In the genomic region with DNA sequence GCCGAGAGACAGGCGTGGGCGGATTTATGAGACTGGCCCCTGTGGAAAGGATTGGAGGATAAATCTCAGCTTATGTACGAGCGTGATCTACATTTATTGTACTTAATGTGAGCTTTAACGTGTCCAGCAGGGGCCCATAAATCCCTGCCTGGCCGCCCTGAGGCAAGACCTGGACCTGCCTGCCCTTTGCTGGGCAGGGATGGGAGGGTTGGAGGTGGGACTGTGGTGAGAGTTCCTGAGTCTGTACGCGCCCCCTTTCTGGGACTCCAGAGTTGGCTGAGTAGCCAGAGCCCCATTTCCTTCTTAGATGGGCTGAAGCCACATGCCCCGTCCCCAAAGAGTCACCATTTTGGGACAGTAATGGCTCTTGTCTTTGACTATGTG, we compare ENCODE assay signal across 8 mouse cellular contexts.
A peak's percentile ranks its signal among the peaks of the same experiment; 100 is the strongest.
DNase-seq lines count a peak whose midpoint lies in the region; ATAC-seq and TF ChIP-seq lines count a peak whose summit lies in the region.

No protein-coding gene starts in this region.

- no peaks in the 10 kb centered on the region for H3K9me3 ChIP-seq in kidney, postnatal 0 days (replicated peaks; ENCODE audit: low read length)
- H3K9me3 ChIP-seq in intestine, embryonic 15.5 days: no peaks in the 10 kb centered on the region
- H3K9me3 ChIP-seq in midbrain, postnatal 0 days (ENCODE audit: low read length): no peaks in the 10 kb centered on the region

- DNase-seq in kidney, postnatal 0 days (ENCODE audit: low spot score): no peak
- DNase-seq in kidney, postnatal 14 days: no peak
- no peak for DNase-seq in midbrain, postnatal 0 days (ENCODE audit: low spot score)
- DNase-seq in frontal cortex, adult 2 months (ENCODE audit: extremely low spot score in 1 of 2, low spot score in 1 of 2): no peak
- no peak for DNase-seq in right cerebral cortex, adult 2 months (ENCODE audit: low spot score in 2 of 2)

- H3K27ac ChIP-seq in kidney, postnatal 0 days: peak overlapping the region; percentile 20
- peak overlapping the region; percentile 5 for H3K27ac ChIP-seq in embryonic fibroblast, embryonic 13.5 days (ENCODE audit: insufficient read depth, low read length)
- H3K27ac ChIP-seq in intestine, embryonic 15.5 days: no peak overlapping the region
- peak overlapping the region; percentile 39; the same call in 1 of the 2 replicates for H3K27ac ChIP-seq in midbrain, postnatal 0 days (ENCODE audit: low read depth, low read length)

- TF ChIP-seq POLR2A in embryonic fibroblast, embryonic 13.5 days (IDR thresholded peaks at IDR 0.05; ENCODE audit: low read depth, low read length): no peak

- H3K27me3 ChIP-seq in kidney, postnatal 0 days (ENCODE audit: insufficient read depth, low read length): no peaks in the 10 kb centered on the region
- H3K27me3 ChIP-seq in intestine, embryonic 15.5 days (replicated peaks): no peaks in the 10 kb centered on the region
- no peaks in the 10 kb centered on the region for H3K27me3 ChIP-seq in midbrain, postnatal 0 days (ENCODE audit: insufficient read depth, low read length)

- peak overlapping the region; percentile 56 for H3K4me2 ChIP-seq in kidney, postnatal 0 days (ENCODE audit: low read length)
- peak overlapping the region; percentile 76 for H3K4me2 ChIP-seq in intestine, embryonic 15.5 days (replicated peaks)
- H3K4me2 ChIP-seq in midbrain, postnatal 0 days (ENCODE audit: low read depth, low read length, poor library complexity, severe bottlenecking): peak overlapping the region; percentile 56

- H3K4me1 ChIP-seq in kidney, postnatal 0 days (replicated peaks; ENCODE audit: insufficient read depth, low read length): no peaks in the 10 kb centered on the region; the same call in 1 of the 2 replicates
- H3K4me1 ChIP-seq in embryonic fibroblast, embryonic 13.5 days (ENCODE audit: control insufficient read depth, insufficient read depth, low read length): peaks cover 13% of the 10 kb centered on the region
- H3K4me1 ChIP-seq in intestine, embryonic 15.5 days (replicated peaks): peaks cover 11% of the 10 kb centered on the region
- peaks cover 3% of the 10 kb centered on the region; the same call in 1 of the 2 replicates for H3K4me1 ChIP-seq in midbrain, postnatal 0 days (ENCODE audit: insufficient read depth, low read length)

- no peak for TF ChIP-seq CTCF in kidney, postnatal 0 days (IDR thresholded peaks at IDR 0.05; ENCODE audit: low read depth)
- TF ChIP-seq CTCF in embryonic fibroblast, embryonic 13.5 days (IDR thresholded peaks at IDR 0.05; ENCODE audit: borderline replicate concordance, insufficient read depth, low read length): no peak
- no peak for TF ChIP-seq CTCF in midbrain, postnatal 0 days (IDR thresholded peaks at IDR 0.05)

- H3K9ac ChIP-seq in kidney, postnatal 0 days (ENCODE audit: low read depth, low read length): peak overlapping the region; percentile 40; the same call in 1 of the 2 replicates
- H3K9ac ChIP-seq in intestine, embryonic 15.5 days: peak overlapping the region; percentile 33
- H3K9ac ChIP-seq in midbrain, postnatal 0 days (replicated peaks; ENCODE audit: low read length, poor library complexity, severe bottlenecking): peak overlapping the region; percentile 40

- WGBS in kidney, postnatal 0 days: 3% methylated on average over 10 of the region's 10 CpGs
- 16% methylated on average over 10 of the region's 10 CpGs for WGBS in intestine, embryonic 15.5 days
- WGBS in midbrain, postnatal 0 days: 14% methylated on average over 10 of the region's 10 CpGs

- H3K4me3 ChIP-seq in kidney, postnatal 0 days (replicated peaks; ENCODE audit: low read depth, low read length): peak overlapping the region; percentile 26; the same call in 1 of the 2 replicates
- no peak overlapping the region for H3K4me3 ChIP-seq in embryonic fibroblast, embryonic 13.5 days (ENCODE audit: insufficient read depth, low read length)
- H3K4me3 ChIP-seq in intestine, embryonic 15.5 days (replicated peaks): peak overlapping the region; percentile 35
- H3K4me3 ChIP-seq in midbrain, postnatal 0 days (ENCODE audit: low read depth, low read length): peak overlapping the region; percentile 25

- H3K36me3 ChIP-seq in kidney, postnatal 0 days (ENCODE audit: insufficient read depth, low read length): no peaks in the 10 kb centered on the region
- no peaks in the 10 kb centered on the region for H3K36me3 ChIP-seq in intestine, embryonic 15.5 days
- no peaks in the 10 kb centered on the region for H3K36me3 ChIP-seq in midbrain, postnatal 0 days (ENCODE audit: insufficient read depth, low read length)

- peak; percentile 71 for ATAC-seq in kidney, postnatal 0 days (replicated peaks; ENCODE audit: low FRiP score, low read depth)
- peak; percentile 64 for ATAC-seq in intestine, embryonic 15.5 days
- peak; percentile 34; the same call in 1 of the 2 replicates for ATAC-seq in midbrain, postnatal 0 days (ENCODE audit: low FRiP score)
- ATAC-seq in granulocyte monocyte progenitor cell, adult 5-6 weeks (replicated peaks; ENCODE audit: poor library complexity, severe bottlenecking): no peak
